Mouse (Mus musculus): ENCODE results near the gene Gm30083.

- no peak for TF ChIP-seq POLR2A (IDR thresholded peaks at IDR 0.05; ENCODE audit: low read depth, low read length)
- no peak for TF ChIP-seq CTCF (IDR thresholded peaks at IDR 0.05; ENCODE audit: extremely low read depth, insufficient read length, insufficient replicate concordance, low read depth, low read length)
Observed at GRCm38 (mm10) chr14:33952233-33952981, 62.6 kb downstream of the Gm30083 start.
